Mouse (Mus musculus): ENCODE data around the gene Cab39. TPM values are rescaled to one million over a fixed set of nuclear protein-coding genes. Genes with fewer than 3 reads are reported as not detected.

Cab39 gene
- polyA plus RNA-seq, 1 experiment from 2014 or later: 33.8 TPM

DNA sequence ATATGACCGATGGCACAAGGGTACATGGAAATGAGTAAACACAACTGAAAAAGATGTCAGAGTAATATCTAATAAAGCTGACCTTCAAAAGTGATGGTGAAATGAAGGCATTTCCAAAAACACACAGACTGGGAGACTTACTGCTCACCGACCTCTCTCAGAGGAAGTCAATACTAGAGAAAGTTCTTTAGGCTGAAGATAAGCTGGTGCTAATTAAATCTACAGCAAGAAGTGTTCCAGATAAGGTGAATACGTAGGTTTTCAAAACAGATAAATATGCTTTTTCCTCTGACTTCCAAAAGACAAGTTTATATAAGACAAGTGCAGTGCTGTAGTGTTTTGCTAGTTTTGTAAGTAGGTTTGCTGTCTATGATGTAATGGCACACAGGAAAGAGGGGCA, 63.0 kb downstream of the Cab39 start:
- Histone ChIP-seq H3K27me3 (replicated peaks; ENCODE audit: control insufficient read depth, insufficient read depth, low read length) (no peaks in the 10 kb centered on the region), H3K9ac (ENCODE audit: low read depth, low read length) (no peak overlapping the region), H3K9me3 (ENCODE audit: control insufficient read depth) (no peaks in the 10 kb centered on the region), H3K27ac (ENCODE audit: low read depth, low read length) (no peak overlapping the region), H3K36me3 (ENCODE audit: control insufficient read depth, insufficient read depth) (peaks cover 7% of the 10 kb centered on the region; the same call in 1 of the 2 replicates), H3K4me2 (replicated peaks; ENCODE audit: low read depth) (no peak overlapping the region), H3K4me3 (ENCODE audit: low read depth, low read length) (no peak overlapping the region), H3K4me1 (replicated peaks; ENCODE audit: control insufficient read depth, insufficient read depth, low read length) (no peaks in the 10 kb centered on the region)
- TF ChIP-seq CTCF (IDR thresholded peaks at IDR 0.05; ENCODE audit: low read depth): no peak
- ATAC-seq: no peak
- WGBS: 64% methylated on average over 3 of the region's 3 CpGs

DNA sequence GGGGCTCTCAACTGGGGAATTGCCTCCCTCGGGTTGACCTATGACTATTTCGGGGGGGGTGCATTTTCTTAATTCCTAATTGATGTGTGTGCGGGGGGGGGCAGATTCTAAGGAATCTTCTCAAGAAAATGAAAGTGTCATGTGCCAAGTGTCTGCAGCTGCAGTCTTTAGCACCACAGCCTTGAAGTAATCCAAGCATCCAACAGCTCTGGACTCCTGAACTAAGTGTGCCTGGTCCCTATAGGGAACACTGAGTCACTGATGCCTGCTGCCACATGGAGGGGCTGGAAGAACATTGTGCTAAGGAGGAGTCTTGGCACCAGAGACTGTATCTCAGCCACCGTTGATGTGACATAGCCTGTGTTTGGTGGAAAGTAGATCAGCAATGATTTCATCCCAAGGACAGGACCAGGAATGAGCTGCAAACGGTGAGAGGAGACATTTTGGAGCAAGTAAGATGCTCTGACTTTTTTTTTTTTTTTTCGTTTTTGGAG, 64.1 kb downstream of the Cab39 start:
- no peak for ATAC-seq
- no peaks in the 10 kb centered on the region; the same call in 1 of the 2 replicates for H3K36me3 ChIP-seq (ENCODE audit: control insufficient read depth, insufficient read depth)
- 0 out of 2 replicates have a peak, but pooled peaks cover 3% of the 10 kb centered on the region for H3K9me3 ChIP-seq (ENCODE audit: control insufficient read depth)
- no peak overlapping the region for H3K27ac ChIP-seq (ENCODE audit: low read depth, low read length)
- H3K4me2 ChIP-seq (replicated peaks; ENCODE audit: low read depth): no peak overlapping the region
- TF ChIP-seq CTCF (IDR thresholded peaks at IDR 0.05; ENCODE audit: low read depth): no peak; the same call in 1 of the 2 replicates
- no peaks in the 10 kb centered on the region for H3K27me3 ChIP-seq (replicated peaks; ENCODE audit: control insufficient read depth, insufficient read depth, low read length)
- no peaks in the 10 kb centered on the region for H3K4me1 ChIP-seq (replicated peaks; ENCODE audit: control insufficient read depth, insufficient read depth, low read length)
- H3K9ac ChIP-seq (ENCODE audit: low read depth, low read length): no peak overlapping the region
- 80% methylated on average over 6 of the region's 6 CpGs for WGBS
- no peak overlapping the region for H3K4me3 ChIP-seq (ENCODE audit: low read depth, low read length)

DNA sequence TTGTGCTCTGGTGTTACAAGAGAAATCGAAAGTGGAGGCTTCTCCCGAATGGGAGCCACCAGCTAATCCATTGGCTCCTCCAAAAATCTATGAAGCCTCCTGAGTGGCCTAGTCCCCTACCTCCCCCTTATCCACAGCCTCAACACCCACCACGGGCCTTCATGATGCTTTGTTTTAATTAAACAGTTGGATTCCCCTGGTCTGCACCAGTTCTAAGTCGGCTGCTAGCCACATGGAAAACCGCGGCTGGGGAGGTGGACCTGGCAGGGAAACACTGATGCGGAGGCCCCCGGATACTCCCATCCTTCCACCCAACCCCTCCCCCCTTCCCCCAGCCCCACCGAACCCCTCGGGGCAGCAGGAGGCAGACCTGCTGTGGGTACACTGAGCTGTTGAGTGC, 71.1 kb downstream of the Cab39 start:
- WGBS: 89% methylated on average over 10 of the region's 10 CpGs
- no peak for TF ChIP-seq CTCF (IDR thresholded peaks at IDR 0.05; ENCODE audit: low read depth)
- ATAC-seq: peak; percentile 73; the same call in 1 of the 2 replicates

DNA sequence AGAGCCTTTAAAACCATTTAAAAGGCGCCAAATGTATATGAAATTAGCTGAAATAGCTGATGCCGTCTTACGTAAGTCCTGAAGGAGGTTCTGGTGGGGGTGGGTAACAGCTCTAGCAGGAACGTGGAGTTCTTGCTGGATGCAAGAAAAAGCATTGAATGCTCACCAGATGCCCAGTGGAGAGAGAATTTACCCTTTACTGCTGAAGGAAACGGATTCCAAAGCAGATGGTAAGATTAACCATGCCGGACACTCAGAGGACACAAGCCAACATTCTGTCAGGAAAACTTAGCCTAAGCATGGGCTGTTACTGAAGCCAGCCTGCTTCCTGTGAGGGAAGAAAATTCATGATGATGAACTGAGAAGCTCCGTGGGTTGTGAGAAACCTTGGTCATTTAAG, 76.8 kb downstream of the Cab39 start:
- H3K9ac ChIP-seq (ENCODE audit: low read depth, low read length): no peak overlapping the region
- no peak overlapping the region for H3K4me2 ChIP-seq (replicated peaks; ENCODE audit: low read depth)
- 0 out of 2 replicates have a peak, but pooled peaks cover 2% of the 10 kb centered on the region for H3K9me3 ChIP-seq (ENCODE audit: control insufficient read depth)
- no peak overlapping the region for H3K4me3 ChIP-seq (ENCODE audit: low read depth, low read length)
- no peak for TF ChIP-seq CTCF (IDR thresholded peaks at IDR 0.05; ENCODE audit: low read depth)
- ATAC-seq: no peak
- H3K27ac ChIP-seq (ENCODE audit: low read depth, low read length): no peak overlapping the region
- WGBS: 84% methylated on average over 7 of the region's 7 CpGs
- H3K27me3 ChIP-seq (replicated peaks; ENCODE audit: control insufficient read depth, insufficient read depth, low read length): no peaks in the 10 kb centered on the region
- H3K4me1 ChIP-seq (replicated peaks; ENCODE audit: control insufficient read depth, insufficient read depth, low read length): no peaks in the 10 kb centered on the region
- H3K36me3 ChIP-seq (ENCODE audit: control insufficient read depth, insufficient read depth): no peaks in the 10 kb centered on the region

More for the DNA sequence above, 71.1 kb downstream of the Cab39 start:
- Histone ChIP-seq H3K27me3 (replicated peaks; ENCODE audit: control insufficient read depth, insufficient read depth, low read length) (no peaks in the 10 kb centered on the region), H3K4me2 (replicated peaks; ENCODE audit: low read depth) (no peak overlapping the region), H3K4me1 (replicated peaks; ENCODE audit: control insufficient read depth, insufficient read depth, low read length) (no peaks in the 10 kb centered on the region), H3K9ac (ENCODE audit: low read depth, low read length) (no peak overlapping the region), H3K4me3 (ENCODE audit: low read depth, low read length) (no peak overlapping the region), H3K27ac (ENCODE audit: low read depth, low read length) (no peak overlapping the region), H3K9me3 (ENCODE audit: control insufficient read depth) (0 out of 2 replicates have a peak, but pooled peaks cover 5% of the 10 kb centered on the region), H3K36me3 (ENCODE audit: control insufficient read depth, insufficient read depth) (no peaks in the 10 kb centered on the region)

DNA sequence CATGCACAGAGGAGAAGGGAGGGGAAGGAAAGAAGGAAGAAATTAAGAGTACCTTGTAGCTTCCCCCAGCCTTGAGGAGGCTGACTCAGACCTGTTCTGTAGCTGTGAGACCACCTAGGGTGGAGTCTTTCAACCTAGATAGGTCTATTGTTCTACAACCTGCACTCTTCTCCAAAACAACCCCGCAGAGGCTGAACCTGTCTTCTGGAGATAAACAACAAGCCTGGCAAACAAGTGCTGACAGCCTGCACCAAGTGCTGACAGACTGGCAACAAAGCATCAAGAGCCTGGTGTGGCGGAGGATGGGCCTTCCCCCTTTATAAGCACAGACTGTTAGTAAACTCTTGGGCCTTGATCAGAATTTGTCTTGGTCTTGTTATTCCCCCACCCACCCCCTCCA, 77.3 kb downstream of the Cab39 start:
- 83% methylated on average over 2 of the region's 2 CpGs for WGBS
- Histone ChIP-seq H3K36me3 (ENCODE audit: control insufficient read depth, insufficient read depth) (no peaks in the 10 kb centered on the region), H3K9me3 (ENCODE audit: control insufficient read depth) (0 out of 2 replicates have a peak, but pooled peaks cover 2% of the 10 kb centered on the region), H3K27me3 (replicated peaks; ENCODE audit: control insufficient read depth, insufficient read depth, low read length) (no peaks in the 10 kb centered on the region), H3K4me2 (replicated peaks; ENCODE audit: low read depth) (no peak overlapping the region), H3K4me3 (ENCODE audit: low read depth, low read length) (no peak overlapping the region), H3K27ac (ENCODE audit: low read depth, low read length) (no peak overlapping the region), H3K4me1 (replicated peaks; ENCODE audit: control insufficient read depth, insufficient read depth, low read length) (no peaks in the 10 kb centered on the region), H3K9ac (ENCODE audit: low read depth, low read length) (no peak overlapping the region)
- TF ChIP-seq CTCF (IDR thresholded peaks at IDR 0.05; ENCODE audit: low read depth): no peak
- no peak for ATAC-seq

DNA sequence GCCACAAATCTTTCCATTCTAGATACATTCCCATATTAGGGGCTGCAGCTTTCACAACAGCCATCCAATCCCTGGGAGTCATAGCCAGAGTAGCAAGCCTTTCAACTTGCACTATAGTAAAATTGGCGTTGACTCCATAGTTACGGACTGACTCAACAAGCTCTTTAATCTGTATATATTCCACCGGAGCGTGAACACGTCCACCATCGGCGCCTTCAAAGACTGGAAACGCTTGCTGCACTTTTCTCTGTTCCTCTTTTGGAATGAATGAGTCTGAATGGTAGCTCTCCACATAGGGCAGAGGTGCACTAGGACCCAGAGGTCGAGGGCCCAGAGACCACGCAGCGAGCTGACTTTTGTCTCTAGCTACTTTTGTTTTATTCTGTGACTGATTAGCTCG, 88.8 kb downstream of the Cab39 start:
- Histone ChIP-seq H3K9me3 (ENCODE audit: control insufficient read depth) (0 out of 2 replicates have a peak, but pooled peaks cover 3% of the 10 kb centered on the region), H3K27ac (ENCODE audit: low read depth, low read length) (no peak overlapping the region), H3K27me3 (replicated peaks; ENCODE audit: control insufficient read depth, insufficient read depth, low read length) (no peaks in the 10 kb centered on the region), H3K36me3 (ENCODE audit: control insufficient read depth, insufficient read depth) (no peaks in the 10 kb centered on the region), H3K9ac (ENCODE audit: low read depth, low read length) (no peak overlapping the region), H3K4me1 (replicated peaks; ENCODE audit: control insufficient read depth, insufficient read depth, low read length) (no peaks in the 10 kb centered on the region), H3K4me3 (ENCODE audit: low read depth, low read length) (no peak overlapping the region), H3K4me2 (replicated peaks; ENCODE audit: low read depth) (no peak overlapping the region)
- no peak for ATAC-seq
- WGBS: 92% methylated on average over 12 of the region's 12 CpGs
- TF ChIP-seq CTCF (IDR thresholded peaks at IDR 0.05; ENCODE audit: low read depth): no peak

All from intestine, postnatal 0 days (tissue).